Mouse (Mus musculus): ENCODE results near the gene Prune2. TPM values are rescaled to one million over a fixed set of nuclear protein-coding genes. Genes with fewer than 3 reads are reported as not detected.

Gene Prune2
- polyA plus RNA-seq, 1 experiment from 2014 or later: 0.55 TPM

DNA sequence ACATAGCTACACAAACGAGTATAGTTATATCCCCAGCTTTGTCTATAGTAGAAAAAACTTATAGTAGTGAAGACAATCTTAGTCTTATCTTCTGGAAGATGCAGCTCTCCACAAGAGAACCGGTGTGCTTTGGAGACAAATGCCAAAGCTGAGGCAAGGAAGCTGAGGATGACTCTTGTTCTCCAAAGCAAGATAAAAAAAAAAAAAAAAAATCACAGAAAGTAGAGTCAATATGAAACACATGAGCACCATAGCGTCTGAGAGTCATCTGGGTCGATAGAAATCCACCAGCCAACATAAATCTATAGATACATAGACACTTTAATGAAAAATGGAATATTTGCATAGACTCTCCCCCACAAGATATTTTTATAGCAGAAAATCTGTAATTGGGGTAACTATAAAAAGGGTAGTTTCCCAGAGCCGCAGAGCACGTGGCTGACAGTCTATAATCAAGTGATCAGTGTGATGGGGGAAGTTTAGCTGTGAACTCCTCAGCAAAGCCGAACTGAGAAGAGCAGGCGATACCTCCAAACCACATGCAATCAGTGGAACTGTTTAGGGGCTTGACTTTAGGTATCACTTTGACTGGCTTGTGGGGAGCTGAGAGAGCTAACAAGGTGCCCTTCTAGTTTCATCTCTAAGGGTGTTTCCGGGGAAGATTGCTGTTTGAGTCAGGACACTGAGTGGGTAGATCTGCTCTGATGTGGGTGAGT lies 308.7 kb downstream of the Prune2 start:
- Histone ChIP-seq H3K36me3 (no peaks in the 10 kb centered on the region), H3K9me3 (replicated peaks) (no peaks in the 10 kb centered on the region), H3K4me1 (replicated peaks) (peaks cover 8% of the 10 kb centered on the region; the same call in 1 of the 2 replicates), H3K27ac (no peak overlapping the region), H3K4me2 (no peak overlapping the region), H3K4me3 (replicated peaks) (no peak overlapping the region), H3K9ac (no peak overlapping the region), H3K27me3 (no peaks in the 10 kb centered on the region)
- WGBS (ENCODE audit: insufficient replicate concordance): 59% methylated on average over 9 of the region's 9 CpGs
- ATAC-seq (ENCODE audit: low read depth) (no peak), DNase-seq (no peak)

DNA sequence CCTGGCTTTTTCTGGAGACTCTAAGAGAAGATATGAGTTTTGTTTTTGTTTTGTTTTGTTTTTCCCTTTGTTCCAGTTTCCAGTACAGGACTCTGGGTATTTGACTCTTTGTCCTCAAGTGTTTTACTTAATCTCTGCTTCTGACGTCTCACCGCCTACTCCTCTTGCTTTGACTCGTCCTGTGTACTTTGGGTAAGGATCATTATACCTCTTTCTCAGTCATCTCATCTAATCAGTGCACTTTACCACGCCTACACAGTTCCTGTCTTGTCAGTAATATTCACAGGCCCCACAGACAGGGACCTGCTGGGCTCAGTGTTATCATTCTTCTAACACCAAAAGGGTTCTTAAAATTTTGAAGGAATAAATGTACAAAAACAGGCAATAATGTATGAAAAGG lies 312.8 kb downstream of the Prune2 start:
- Histone ChIP-seq H3K4me1 (replicated peaks) (peaks cover 3% of the 10 kb centered on the region; the same call in 1 of the 2 replicates), H3K27ac (no peak overlapping the region), H3K9me3 (replicated peaks) (no peaks in the 10 kb centered on the region), H3K4me2 (no peak overlapping the region), H3K36me3 (no peaks in the 10 kb centered on the region), H3K27me3 (no peaks in the 10 kb centered on the region), H3K9ac (no peak overlapping the region), H3K4me3 (replicated peaks) (no peak overlapping the region)
- DNase-seq: no peak
- WGBS (ENCODE audit: insufficient replicate concordance): 63% methylated on average over 4 of the region's 4 CpGs
- no peak for ATAC-seq (ENCODE audit: low read depth)

DNA sequence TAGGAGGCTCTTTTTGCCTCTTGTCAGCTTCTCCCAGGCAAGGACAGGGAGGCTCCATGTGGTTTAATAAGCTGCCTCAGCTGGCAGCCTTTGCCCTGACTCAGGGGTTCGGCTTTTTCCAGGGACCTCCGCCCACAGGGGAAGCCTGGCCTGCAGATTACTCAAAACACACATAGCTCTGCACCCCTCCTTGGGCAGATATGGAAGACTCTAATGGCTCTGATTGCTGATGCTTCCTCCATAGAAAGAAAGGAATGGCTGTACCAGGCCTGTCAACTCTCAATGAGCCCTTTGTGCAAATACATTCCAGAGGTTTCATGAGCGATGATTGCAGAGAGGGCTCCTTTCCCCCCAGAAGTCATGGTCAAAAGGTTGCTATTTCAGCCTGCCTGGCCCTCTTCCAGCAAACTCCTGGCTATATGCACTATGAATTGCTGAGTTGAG lies 315.3 kb downstream of the Prune2 start:
- ATAC-seq (ENCODE audit: low read depth) (no peak), DNase-seq (no peak)
- 54% methylated on average over 3 of the region's 3 CpGs for WGBS (ENCODE audit: insufficient replicate concordance)

DNA sequence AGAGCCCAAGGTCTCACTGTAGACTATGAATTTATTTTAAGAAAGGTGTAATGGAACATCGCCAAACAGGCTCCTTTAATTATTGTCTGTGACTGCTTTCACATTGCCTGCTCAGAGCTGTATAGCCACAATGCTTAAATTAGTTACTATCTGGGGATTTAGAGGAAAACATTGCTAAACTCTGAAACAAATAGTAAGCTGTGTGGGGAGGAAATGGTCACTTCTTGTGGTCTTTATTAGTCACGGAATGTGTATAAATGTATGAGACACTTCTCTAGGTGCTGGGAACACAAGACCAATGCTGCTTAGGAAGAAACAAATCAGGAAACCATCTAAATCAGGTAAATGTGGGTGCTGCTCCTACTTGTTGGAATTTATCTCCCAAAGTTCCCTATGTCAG lies 317.1 kb downstream of the Prune2 start:
- ATAC-seq (ENCODE audit: low read depth): no peak
- Histone ChIP-seq H3K4me3 (replicated peaks) (no peak overlapping the region), H3K27ac (no peak overlapping the region), H3K27me3 (no peaks in the 10 kb centered on the region), H3K9ac (no peak overlapping the region), H3K4me2 (no peak overlapping the region), H3K9me3 (replicated peaks) (no peaks in the 10 kb centered on the region), H3K36me3 (no peaks in the 10 kb centered on the region), H3K4me1 (replicated peaks) (0 out of 2 replicates have a peak, but pooled peaks cover 1% of the 10 kb centered on the region)
- no peak for DNase-seq
- WGBS (ENCODE audit: insufficient replicate concordance): 61% methylated on average over 2 of the region's 2 CpGs

More for the DNA sequence above, 315.3 kb downstream of the Prune2 start:
- no peak overlapping the region for H3K4me2 ChIP-seq
- no peak overlapping the region for H3K27ac ChIP-seq
- H3K27me3 ChIP-seq: no peaks in the 10 kb centered on the region
- H3K9ac ChIP-seq: no peak overlapping the region
- H3K36me3 ChIP-seq: no peaks in the 10 kb centered on the region
- H3K4me1 ChIP-seq (replicated peaks): no peaks in the 10 kb centered on the region
- no peak overlapping the region for H3K4me3 ChIP-seq (replicated peaks)
- H3K9me3 ChIP-seq (replicated peaks): no peaks in the 10 kb centered on the region

Other genes with a start within 250 kb of the Prune2 start
- gene Vps13a, start 175.2 kb upstream of the Prune2 start, polyA plus RNA-seq (2015; fragmentation: Nextera tagmentation; extraction: Ambion mirVana): 7.6 and 7.9 TPM in 2 replicates
- not detected in 2 replicates for gene Foxb2, start 82.3 kb upstream of the Prune2 start, polyA plus RNA-seq (2015; fragmentation: Nextera tagmentation; extraction: Ambion mirVana)